Mouse (Mus musculus) olfactory bulb, adult 2 months (tissue): ENCODE results near the gene Olfr141.

Experiments used
- CTCF ChIP-seq: fragments of 200-500 bp; IDR thresholded peaks from 2 replicates; pipeline ENCODE4 v1.5.1; 2012; ENCODE audit warnings: low read depth, mild to moderate bottlenecking, low read length, moderate library complexity; ENCODE audit not compliant: insufficient read depth
- POLR2A ChIP-seq: fragments of 200-500 bp; IDR thresholded peaks from 2 replicates; pipeline ENCODE4 v1.6.1; 2012; ENCODE audit warnings: mild to moderate bottlenecking, low read depth, low read length, moderate library complexity; ENCODE audit not compliant: insufficient read depth

GRCm38 (mm10) chr2:86761050-86761449, 48.8 kb downstream of the Olfr141 start:
- TF ChIP-seq CTCF: no peak
- no peak for TF ChIP-seq POLR2A
